Mouse (Mus musculus) erythroid progenitor cell, adult 5-6 weeks (primary cell): ENCODE measurements around the gene Unc45a. TPM values are rescaled to one million over a fixed set of nuclear protein-coding genes. Genes with fewer than 3 reads are reported as not detected.
A peak's percentile ranks its signal among the peaks of the same experiment; 100 is the strongest.

Experiments used
- ATAC-seq: replicated peaks from 2 replicates; pipeline ENCODE4 v1.8.0; 2016; ENCODE audit warnings: moderate number of reproducible peaks, mild to moderate bottlenecking, moderate TSS enrichment, inconsistent platforms; ENCODE audit not compliant: poor library complexity, low FRiP score, severe bottlenecking
- total RNA-seq, 2 experiments: library from RNA; stranded (forward) in 1 of 2; stranded (reverse) in 1 of 2; fragments of 150-400 nt in 1 of 2; fragments of 186-747, 209-891 nt in 1 of 2; gene quantifications; 2 replicates each; pipeline versions ENCODE4 v1.2.3 to v1.2.4; 2015 to 2017; ENCODE audit warnings: low replicate concordance in 2 of 2

The Unc45a gene
- total RNA-seq, 2 experiments from 2014 or later, result 2.2 to 2.5 TPM

DNA sequence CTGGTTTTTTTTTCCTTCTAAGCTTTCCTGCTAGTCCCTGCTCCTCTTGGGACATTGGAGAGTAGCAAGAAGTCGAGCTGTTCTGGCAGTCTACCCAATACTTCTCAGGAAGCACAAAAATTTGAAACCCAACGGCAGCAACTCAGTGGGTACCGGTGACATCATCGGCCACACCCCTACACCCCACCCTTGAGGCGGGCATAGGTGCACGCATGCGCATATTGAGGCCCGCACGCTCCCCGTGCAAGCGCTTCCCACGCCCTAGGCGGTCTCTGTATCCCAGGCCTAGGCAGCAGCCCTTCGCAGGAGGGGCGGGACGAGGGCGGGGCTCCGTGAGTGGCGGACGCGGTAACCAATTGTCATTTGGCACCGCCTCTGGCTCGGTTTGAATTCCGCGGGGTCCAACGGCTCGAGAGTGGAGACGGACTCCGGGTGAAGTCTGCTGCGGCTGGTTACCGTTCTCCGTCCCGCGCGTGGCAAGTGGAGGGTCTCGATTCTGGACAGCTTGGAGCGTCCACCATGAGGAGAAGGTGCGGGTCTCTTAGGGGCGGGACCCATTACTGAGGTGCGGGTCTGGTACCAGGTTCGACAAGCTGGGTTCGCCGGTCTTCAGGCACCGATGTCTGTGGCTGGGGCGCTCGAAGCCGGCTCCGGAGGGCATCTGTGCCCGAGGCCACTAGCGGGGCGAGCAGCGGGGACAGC is 46.6 kb downstream of the Unc45a start, which contains the start of gene Prc1:
Gene Prc1 (plus strand): TSS at position 389 of the 702 bp plus-strand sequence.
- ATAC-seq, result peak; percentile 92

DNA sequence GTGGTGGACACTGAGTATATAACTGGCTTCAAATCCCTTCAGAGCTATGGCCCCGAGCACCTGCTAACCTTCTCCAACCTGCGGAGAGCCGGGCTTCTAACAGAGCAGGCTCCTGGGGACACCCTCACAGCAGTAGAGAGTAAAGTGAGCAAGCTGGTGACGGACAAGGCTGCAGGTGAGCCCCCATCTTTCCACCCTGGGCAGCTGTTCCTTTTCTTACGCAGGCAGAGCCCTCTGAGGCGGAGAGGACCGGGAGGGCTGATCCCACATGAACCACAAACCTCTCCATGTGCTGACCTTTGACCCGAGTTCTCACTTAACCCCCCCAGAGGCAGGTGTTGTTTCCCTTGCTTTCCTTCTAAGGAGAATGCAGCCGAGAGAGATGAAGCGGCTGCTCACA is 53.1 kb downstream of the Unc45a start:
- no peak for ATAC-seq

DNA sequence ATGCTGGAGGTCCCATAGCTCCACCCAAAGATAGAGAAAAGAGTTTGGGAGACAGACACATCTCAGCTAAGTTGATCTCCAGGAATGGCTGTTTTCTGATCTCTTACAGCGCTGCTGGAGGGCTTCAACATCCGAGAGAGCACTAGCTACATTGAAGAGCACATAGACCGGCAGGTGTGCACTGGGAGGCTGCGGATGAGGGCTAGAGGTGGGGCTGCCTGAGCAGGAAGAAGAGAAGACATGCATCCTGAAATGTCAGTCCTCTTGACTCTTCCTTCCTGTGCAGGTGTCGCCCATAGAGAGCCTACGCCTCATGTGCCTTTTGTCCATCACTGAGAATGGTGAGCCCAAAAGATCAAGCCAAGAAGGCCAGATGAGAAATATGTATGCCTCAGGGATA is 55.1 kb downstream of the Unc45a start:
- ATAC-seq, result no peak

DNA sequence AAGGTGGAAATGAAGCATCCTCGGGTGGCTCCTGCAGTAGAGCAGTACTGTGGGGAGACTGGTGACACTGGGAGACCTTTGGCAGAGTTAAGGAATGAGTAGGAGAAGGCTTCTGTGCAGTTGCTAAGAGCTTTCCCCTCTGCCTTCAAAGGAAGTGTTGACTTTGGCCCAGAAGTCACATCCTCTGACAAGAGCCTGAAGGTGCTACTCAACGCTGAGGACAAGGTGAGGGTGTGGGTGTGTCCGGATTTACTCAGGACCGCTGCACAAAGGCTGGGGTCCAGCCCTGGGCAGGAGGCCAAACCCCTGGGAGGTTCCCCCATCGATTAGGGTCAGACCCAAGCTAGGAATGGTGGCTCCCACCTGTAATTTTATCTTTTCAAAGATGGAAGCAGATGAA is 56.4 kb downstream of the Unc45a start:
- no peak for ATAC-seq

DNA sequence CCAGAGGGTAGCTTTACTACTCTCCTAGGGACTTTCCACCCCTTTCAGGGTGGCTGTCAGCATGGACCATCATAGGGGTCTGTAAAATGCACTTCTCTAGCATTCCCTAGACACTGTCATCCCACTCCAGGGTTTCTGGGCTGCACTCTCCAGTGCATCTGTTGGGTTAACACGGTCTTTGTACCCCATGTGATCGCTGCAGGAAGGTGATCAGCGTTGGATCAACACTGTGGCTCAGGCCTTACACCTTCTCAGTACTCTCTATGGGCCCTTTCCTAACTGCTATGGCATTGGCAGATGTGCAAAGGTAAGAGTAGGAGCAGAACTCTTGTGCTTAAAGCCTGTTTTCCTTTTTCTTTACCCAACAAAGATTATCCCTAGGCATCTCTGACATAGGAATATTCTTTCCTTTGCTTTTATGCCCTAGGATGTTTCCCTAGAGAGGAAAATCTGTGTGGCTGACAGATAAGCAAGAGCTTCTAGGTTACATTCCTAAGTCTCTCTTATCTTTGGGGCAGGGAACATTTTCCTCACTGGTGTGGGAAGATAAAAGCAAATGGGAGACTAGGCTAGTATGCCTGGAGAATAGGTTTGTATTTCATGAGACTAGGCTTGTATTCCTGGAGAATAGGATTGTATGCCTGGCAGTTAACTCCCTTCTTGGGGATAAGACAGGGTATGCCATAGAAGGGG is 57.4 kb downstream of the Unc45a start:
- 0 out of 2 replicates have a peak, but pooled peaks have one; percentile 35 for ATAC-seq

DNA sequence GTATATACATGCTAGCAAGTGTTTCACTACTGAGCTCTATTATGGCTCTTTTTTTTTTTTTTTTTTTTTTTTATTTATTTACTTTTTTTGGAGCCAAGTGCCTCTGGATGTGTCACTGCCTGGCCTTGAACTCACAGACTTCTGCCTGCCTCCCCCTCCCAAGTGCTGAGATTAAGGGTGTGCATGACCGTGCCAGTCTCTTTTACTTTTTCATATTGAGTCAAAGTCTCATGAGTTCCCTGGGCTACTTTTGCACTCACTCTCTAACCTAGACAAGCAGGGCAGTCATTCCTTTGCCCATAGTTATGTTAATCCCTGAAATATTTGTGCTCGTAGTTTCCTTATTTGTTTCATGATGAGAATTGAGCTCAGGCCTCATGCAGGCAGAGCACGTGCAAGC is 59.2 kb downstream of the Unc45a start:
- no peak for ATAC-seq

DNA sequence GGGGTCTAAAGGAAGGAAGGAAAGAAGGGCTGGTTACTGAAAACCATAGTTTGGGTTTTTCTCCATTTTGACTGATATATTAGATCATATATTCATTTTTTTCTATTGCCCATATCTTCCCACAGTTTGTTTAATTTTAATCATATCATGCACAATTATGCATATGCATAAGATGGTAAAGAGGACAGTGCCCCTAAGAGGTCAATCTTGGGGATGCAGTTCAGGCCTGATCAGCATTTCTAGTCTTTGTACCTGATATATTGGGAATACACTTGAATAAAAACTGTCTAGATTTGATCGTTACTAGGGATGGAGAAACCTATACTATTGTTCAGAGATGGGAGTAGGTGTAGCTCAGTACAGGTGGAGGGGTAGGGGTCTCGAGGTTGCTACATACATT is 59.8 kb downstream of the Unc45a start:
- ATAC-seq, result no peak

DNA sequence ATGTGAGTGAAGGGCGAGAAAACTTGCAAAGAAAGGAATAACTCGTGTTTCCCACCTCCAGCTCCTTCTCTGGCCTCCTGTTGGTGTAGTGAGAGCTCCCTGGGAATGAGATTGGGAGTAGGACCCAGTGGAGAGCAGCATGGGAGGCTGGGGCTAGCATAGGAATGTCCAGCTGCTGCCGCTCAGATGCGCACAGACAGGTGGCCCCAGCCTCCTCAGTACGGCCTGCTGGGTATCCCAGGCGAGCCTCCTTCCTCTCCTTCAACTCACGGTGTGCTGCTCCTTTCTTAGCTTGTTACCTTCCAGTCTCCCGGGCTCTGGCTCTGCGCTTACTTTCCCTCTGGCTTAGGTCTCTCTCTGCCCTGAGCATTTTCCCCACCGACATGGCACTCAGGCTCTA is 60.8 kb downstream of the Unc45a start:
- ATAC-seq, result no peak

DNA sequence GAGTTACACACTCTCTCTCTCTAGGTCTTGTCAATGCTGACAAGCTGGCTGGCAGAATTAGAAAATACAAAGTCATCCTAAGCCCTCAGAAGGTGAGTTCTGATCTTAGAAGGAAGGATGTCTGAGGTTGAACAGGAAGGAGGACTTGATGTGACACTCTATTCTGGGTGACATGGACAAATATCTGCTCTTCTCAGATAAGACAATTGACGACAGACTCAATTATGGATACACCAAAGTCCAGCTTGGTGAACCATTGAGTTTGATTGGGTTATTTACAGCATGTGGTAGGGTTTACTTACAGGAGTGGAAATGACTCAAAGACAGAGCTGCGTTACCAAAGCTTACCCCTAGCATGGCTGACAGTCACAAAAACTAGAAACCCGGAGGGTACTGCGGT is 64.4 kb downstream of the Unc45a start:
- ATAC-seq, result no peak

Other genes with a start within 250 kb of the Unc45a start
- 11.7 and 45.8 TPM in 2 replicates for gene Idh2, start 225.6 kb downstream of the Unc45a start, total RNA-seq (2015; ENCODE audit: low replicate concordance)
- 14.7 and 16.7 TPM in 2 replicates for gene Idh2, start 225.6 kb downstream of the Unc45a start, total RNA-seq (2017; ENCODE audit: low replicate concordance)
- 106 and 122 TPM in 2 replicates for gene Sema4b, start 154.2 kb downstream of the Unc45a start, total RNA-seq (2015; ENCODE audit: low replicate concordance)
- 105 and 126 TPM in 2 replicates for gene Sema4b, start 154.2 kb downstream of the Unc45a start, total RNA-seq (2017; ENCODE audit: low replicate concordance)
- gene Cib1, start 108.2 kb downstream of the Unc45a start, total RNA-seq (2015; ENCODE audit: low replicate concordance), result 69.2 and 73.8 TPM in 2 replicates
- 70.2 and 70.4 TPM in 2 replicates for gene Cib1, start 108.2 kb downstream of the Unc45a start, total RNA-seq (2017; ENCODE audit: low replicate concordance)
- 1.3 and 5.4 TPM in 2 replicates for gene Gdpgp1, start 108.1 kb downstream of the Unc45a start, total RNA-seq (2015; ENCODE audit: low replicate concordance)
- 0.08 and 0.64 TPM in 2 replicates for gene Gdpgp1, start 108.1 kb downstream of the Unc45a start, total RNA-seq (2017; ENCODE audit: low replicate concordance)
- 2.9 TPM in 1 of 2 replicates, not detected in the other for gene Ttll13, start 94.6 kb downstream of the Unc45a start, total RNA-seq (2015; ENCODE audit: low replicate concordance)
- gene Ttll13, start 94.6 kb downstream of the Unc45a start, total RNA-seq (2017; ENCODE audit: low replicate concordance), result not detected in 2 replicates
- gene Ngrn, start 79.8 kb downstream of the Unc45a start, total RNA-seq (2015; ENCODE audit: low replicate concordance), result 28.8 and 31.9 TPM in 2 replicates
- 10.1 and 18.8 TPM in 2 replicates for gene Ngrn, start 79.8 kb downstream of the Unc45a start, total RNA-seq (2017; ENCODE audit: low replicate concordance)
- gene Vps33b, start 71.4 kb downstream of the Unc45a start, total RNA-seq (2015; ENCODE audit: low replicate concordance), result 23.4 and 28.5 TPM in 2 replicates
- 4.9 and 27.5 TPM in 2 replicates for gene Vps33b, start 71.4 kb downstream of the Unc45a start, total RNA-seq (2017; ENCODE audit: low replicate concordance)
- 893 and 1,097 TPM in 2 replicates for gene Prc1, start 46.6 kb downstream of the Unc45a start, total RNA-seq (2015; ENCODE audit: low replicate concordance)
- gene Prc1, start 46.6 kb downstream of the Unc45a start, total RNA-seq (2017; ENCODE audit: low replicate concordance), result 1,788 and 2,160 TPM in 2 replicates
- gene Rccd1, start 16.6 kb downstream of the Unc45a start, total RNA-seq (2015; ENCODE audit: low replicate concordance), result 3.8 and 12.6 TPM in 2 replicates
- 1.1 and 6.3 TPM in 2 replicates for gene Rccd1, start 16.6 kb downstream of the Unc45a start, total RNA-seq (2017; ENCODE audit: low replicate concordance)
- 1.3 and 24.9 TPM in 2 replicates for gene Hddc3, start 2.1 kb upstream of the Unc45a start, total RNA-seq (2015; ENCODE audit: low replicate concordance)
- gene Hddc3, start 2.1 kb upstream of the Unc45a start, total RNA-seq (2017; ENCODE audit: low replicate concordance), result 4.4 TPM in 1 of 2 replicates, not detected in the other
- 6.5 and 13.0 TPM in 2 replicates for gene Man2a2, start 30.4 kb upstream of the Unc45a start, total RNA-seq (2015; ENCODE audit: low replicate concordance)
- 5.1 and 7.8 TPM in 2 replicates for gene Man2a2, start 30.4 kb upstream of the Unc45a start, total RNA-seq (2017; ENCODE audit: low replicate concordance)
- 31.0 and 53.2 TPM in 2 replicates for gene Fes, start 46.9 kb upstream of the Unc45a start, total RNA-seq (2015; ENCODE audit: low replicate concordance)
- 9.1 and 17.2 TPM in 2 replicates for gene Fes, start 46.9 kb upstream of the Unc45a start, total RNA-seq (2017; ENCODE audit: low replicate concordance)
- 22.7 and 51.1 TPM in 2 replicates for gene Furin, start 64.4 kb upstream of the Unc45a start, total RNA-seq (2015; ENCODE audit: low replicate concordance)
- gene Furin, start 64.4 kb upstream of the Unc45a start, total RNA-seq (2017; ENCODE audit: low replicate concordance), result 24.6 and 28.2 TPM in 2 replicates
- 276 and 327 TPM in 2 replicates for gene Blm, start 194.1 kb upstream of the Unc45a start, total RNA-seq (2015; ENCODE audit: low replicate concordance)
- 196 and 224 TPM in 2 replicates for gene Blm, start 194.1 kb upstream of the Unc45a start, total RNA-seq (2017; ENCODE audit: low replicate concordance)